Mouse (Mus musculus) urinary bladder, postnatal 14 days (tissue): ENCODE results near the gene Akr1c18.
"Not testable (repeated sequence)": the region's sequence is repeated elsewhere in the genome, so short reads cannot be mapped to it uniquely, and the experiment has no call there.

Experiments
- DNase-seq: peaks from one replicate; pipeline ENCODE4 v3.0.0; 2021; ENCODE audit warnings: low spot score

Akr1c18 gene

DNA sequence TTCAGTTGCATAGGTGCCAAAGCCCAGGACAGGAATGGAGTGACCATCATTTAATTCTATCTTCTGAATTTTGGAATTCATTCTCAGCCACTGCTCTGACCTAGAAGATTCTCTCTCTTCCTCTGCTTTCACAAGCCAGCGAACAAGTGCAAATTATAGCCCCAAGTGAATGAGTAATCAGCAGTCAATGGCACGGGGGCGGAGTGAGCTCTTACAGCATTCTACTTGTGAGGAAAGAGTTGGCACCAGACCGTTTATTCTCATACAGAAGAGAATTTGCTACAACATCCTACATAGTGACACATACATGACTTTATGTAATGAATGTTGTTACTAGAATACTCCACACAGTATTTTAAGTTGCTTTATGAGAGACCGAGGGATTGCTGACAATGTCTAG, at the start of gene Akr1c18:
Gene Akr1c18 (minus strand): TSS at position 137 of the 400 bp plus-strand sequence.
- no peak for DNase-seq

DNA sequence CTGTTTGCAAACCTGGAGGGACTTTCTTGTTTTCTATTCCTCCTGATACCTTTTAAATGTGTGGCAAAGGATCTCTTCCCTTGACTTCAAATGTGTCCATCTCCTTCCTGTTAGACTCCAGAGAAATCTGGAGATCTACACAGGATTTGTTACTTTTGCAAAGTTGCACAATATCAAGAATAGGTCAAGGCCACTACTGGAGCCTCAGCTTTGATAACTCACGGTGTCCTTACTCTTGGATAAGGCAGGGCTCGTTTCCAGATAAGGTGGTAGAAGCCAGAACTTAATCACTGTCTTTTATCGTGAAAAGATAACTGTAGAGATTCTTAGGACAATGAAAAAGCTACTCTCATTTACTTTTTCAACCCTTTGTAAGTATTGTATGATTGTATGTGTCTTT, 42.1 kb upstream of the Akr1c18 start:
- no peak for DNase-seq

DNA sequence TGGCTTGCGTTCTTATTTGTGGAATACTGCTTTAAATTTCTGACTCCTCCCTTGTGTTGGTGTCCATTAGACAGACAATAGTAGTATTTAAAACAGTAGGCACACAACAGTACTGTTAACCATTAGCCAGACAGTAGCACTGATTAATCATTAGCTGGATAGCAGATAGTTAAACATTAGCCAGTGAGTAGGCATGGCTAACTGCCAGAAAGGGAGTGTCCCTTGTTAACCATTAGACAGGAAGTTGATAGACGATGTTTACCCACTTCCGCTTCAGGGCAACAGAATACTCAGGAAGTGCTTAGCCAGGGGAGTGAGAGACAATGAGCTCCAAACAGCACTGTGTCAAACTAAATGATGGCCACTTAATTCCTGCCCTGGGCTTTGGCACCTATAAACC, 40.5 kb upstream of the Akr1c18 start, which contains the start of gene Akr1c13:
Gene Akr1c13 (plus strand): TSS at position 247 of the 400 bp plus-strand sequence.
- DNase-seq: peak; percentile 61

DNA sequence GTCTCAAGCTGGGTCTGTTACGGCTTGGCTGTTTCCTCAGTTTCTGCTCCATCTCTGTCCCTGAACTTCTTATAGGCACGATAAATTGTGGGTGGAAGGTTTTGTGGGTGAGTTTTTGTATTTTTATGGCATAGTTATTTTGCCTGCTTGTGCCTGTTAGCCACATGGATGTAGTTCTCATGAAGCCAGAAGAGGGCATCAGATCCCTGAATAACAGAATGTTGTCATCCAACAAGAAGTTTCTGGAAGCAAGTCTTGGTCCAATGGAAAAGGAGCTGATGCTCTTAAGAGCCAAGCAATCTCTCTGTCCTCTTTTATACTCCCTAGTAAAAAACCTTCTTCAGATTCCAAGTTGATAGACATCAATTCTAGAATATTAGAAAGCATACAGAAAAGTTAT, 37.7 kb upstream of the Akr1c18 start:
- peak; percentile 8 for DNase-seq

DNA sequence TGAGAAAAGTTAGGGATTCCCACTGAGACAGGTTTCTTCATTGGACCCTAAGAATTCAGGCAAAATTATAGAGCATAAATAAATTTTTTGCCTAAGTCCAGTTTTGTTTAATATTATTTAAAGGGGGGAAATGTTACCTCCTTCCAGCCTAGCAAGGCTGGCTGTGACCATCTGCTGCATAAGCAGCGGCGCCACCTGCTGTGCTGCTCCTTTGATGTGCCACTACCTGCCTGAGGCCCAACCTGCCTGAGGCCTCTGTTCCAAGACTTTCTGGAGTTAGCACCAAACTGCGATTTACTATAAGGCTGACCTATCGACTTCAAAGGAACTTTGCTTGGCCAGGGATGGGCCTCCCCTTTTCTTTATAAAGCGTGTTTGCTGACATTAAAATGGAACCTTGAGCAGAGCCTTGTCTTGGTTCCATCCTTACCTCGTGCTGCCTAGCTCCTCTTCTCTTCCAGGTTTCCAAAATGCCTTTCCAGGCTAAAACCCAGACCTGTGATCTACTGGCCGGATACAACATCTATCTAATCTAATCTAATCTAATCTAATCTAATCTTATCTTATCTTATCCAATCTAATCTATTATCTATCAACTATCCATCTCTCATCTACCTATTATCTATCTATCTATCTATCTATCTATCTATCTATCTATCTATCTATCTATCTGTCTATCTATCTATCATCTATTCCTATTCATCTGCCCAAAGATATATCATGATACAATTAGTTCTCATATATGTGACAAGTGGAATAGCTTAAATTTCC, 36.4 kb upstream of the Akr1c18 start:
- DNase-seq: peak; percentile 11

DNA sequence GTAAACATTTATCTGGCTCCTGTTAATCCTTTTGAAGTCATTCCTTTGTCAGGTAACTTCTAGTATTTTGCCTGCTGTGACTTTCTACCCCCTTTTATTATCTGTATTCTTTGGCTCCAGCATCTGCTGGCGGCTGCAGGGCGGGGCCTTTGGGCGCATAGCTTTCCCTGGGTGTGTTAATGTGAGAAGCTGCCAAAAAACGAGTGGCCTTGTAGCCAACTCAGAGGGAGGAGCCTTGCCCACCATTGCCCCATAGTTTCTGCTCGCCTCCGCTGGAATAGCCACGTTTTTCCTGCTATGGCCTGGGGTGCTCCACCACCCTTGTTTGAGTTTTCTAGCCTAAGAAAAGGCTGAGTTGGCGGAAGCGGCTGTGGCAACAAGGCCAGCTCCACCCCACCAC, 32.7 kb upstream of the Akr1c18 start:
- DNase-seq: no peak

DNA sequence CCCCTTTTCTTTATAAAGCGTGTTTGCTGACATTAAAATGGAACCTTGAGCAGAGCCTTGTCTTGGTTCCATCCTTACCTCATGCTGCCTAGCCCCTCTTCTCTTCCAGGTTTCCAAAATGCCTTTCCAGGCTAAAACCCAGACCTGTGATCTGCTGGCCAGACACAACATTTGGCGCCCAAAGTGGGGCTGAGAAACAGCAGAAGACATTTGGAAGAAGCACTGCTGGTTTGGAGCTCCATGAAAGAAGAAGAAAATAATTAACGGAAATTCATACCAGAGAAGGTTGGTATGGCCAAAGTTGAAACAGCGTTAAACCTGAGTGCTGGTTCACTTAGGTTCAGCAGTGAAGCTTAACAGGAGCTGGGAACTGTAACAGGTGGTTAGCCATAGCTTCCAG, 30.9 kb upstream of the Akr1c18 start:
- DNase-seq: not testable (repeated sequence)

DNA sequence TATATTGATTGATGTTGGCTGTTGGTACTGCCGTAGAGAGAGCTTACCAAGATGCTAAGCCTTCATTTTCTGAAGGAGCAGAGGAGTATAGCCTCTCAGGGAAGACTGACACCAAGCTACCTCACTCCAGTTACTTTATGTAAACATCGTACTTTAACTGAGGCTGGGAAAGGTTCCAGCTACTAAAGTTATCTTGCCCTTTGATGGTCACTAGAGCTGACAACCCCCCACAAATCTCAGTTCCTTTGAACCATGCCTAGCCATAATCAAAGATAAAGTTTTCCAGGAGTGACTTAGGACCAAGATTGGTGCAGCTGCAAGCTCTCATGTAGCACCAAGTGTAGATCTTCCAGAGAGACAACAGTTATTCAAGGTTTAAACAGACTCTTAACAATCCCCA, 22.5 kb upstream of the Akr1c18 start:
- DNase-seq: no peak

DNA sequence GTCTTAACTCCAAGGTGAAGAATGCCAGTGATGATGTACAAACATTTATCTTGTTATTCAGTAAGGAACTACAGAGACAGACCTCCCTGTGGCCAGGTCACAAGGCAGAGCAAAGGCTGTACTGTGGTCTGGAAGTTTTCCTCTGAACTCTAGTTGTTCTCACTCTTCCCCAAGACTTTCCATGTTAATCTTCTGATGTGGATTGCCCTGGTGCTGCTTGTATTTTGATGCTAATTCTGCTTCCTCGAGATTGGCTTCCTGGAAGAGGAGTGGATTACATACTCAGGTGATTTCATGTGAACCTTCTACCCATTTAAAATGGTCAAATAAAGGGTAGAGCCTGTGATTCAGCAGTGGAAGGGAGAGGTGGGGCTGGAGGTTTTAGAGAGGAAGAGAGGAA, 17.6 kb upstream of the Akr1c18 start:
- DNase-seq: no peak

DNA sequence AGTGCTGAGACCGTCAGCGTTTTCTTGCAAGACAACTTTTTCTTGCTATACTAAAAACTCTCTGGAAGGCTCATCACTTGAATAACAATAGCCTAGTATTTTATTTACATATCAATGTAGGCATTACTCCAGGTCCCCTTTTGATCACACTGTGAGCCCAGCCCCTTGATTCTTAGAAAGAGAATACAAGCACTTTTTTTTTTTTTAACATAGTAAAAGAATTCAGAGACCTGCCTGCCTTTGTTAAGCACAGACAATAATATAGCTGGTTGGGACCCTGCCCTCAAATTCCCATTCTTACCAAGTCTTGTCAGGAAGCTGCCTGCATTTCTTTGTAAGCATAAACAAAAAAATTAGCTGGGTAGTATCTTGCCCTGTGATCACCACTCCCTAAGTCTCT, 4.8 kb upstream of the Akr1c18 start:
- DNase-seq: no peak

DNA sequence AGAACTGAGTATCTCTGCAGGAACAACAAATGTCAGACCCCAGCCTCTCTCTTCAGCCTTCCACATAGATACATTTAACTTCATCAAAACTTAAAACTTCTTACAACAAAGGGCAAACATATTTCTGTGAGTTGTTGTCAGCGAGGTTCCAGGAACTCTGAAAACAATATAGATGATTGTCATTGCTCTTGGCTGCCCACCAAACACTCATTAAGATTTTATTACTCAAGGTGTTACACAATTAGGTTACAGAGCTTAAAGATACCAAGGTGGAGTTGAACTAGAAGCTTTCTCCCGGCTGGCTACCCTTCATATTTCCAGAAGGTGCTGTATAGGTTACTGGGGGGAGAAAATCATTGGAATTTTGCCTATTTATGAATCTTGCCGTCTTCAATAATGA, 3.1 kb upstream of the Akr1c18 start:
- DNase-seq: no peak

DNA sequence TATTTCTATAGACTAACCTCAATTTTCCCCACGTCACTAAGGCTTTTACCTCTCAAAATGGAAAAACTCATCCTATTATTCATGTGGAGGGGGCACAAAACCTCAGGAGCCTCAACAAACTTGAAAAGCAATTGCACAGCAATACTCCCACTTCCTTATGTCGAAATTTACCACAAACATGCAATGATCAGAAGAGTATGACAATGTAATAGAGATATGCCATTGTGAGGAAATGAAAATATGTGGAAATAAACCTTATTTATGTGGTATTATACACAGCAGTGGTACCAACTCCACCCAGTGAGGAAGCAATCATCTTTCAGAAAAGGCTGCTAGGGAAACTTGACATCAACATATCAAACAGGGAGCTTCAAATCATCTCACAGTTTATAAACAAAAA, 2.5 kb upstream of the Akr1c18 start:
- no peak for DNase-seq

DNA sequence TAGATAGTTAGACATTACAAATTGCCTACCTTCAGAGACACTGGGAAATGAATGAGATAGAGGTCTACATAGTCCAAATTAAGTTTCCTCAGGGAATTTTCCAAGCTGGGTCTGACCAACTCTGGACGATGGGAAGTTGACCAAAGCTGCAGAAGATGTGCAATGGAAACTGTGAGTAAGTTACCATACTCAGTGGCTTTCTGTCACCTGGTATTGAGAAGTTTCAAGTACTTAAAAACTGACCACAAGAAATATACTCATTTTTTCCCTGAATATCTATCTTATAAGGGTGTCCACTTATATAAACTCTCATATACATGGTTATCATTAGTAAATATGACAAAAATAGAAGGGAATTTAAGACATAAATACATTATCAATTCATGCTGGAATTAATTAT, 6.2 kb downstream of the Akr1c18 start:
- no peak for DNase-seq

DNA sequence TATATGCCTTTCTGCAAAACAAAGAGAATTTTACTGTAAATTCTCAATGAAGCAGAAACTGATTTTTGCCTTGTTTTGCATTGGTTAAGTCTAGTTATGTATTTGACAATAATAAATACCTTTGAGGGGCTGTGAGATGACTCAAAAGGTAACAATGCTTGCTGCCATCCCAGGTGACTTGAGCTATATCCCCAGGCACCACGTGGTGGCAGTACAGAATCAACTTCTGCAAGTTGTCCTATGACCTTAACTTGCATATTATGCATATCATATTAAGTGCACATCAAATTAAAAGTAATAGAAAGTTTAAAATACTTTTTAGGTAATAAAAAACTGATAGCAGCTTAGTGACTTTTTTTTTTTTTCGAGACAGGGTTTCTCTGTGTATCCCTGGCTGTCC, 17.4 kb downstream of the Akr1c18 start:
- DNase-seq: peak; percentile 26

DNA sequence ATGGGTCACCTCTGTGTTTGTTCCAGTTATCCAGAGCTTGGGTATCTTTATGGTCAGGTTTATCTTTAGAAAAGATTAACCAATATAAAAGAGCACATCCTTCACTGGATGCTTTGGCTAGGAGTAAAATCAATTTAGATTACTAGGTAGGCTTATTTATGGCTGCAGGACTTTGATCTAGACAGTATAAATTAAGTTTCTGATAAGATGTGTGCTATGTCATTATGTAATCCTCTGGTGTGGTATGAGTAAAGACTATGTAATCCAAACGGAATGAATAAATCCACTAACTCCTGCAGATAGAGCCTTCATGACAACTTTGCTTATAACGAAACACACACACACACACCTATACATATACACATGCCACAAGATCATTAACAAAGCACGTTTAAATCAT, 18.7 kb downstream of the Akr1c18 start:
- DNase-seq: no peak

DNA sequence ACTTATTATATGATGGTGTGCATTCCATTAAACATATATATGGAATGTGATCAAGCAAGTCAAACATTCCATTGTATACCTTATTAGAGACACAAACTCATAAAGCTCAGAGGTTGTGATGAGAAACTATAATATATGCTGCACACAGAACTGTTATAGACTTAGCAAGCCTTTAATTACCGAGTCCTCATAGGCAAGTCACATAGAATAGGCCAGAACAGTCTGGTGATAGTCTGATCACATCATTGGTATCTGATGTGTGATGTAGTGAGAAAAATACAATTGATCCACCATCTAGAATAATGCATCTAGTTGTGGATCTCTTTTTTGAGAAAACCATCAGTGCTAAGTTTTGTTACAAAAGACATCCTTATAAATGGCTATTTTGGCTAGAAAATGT, 19.1 kb downstream of the Akr1c18 start:
- DNase-seq: no peak

DNA sequence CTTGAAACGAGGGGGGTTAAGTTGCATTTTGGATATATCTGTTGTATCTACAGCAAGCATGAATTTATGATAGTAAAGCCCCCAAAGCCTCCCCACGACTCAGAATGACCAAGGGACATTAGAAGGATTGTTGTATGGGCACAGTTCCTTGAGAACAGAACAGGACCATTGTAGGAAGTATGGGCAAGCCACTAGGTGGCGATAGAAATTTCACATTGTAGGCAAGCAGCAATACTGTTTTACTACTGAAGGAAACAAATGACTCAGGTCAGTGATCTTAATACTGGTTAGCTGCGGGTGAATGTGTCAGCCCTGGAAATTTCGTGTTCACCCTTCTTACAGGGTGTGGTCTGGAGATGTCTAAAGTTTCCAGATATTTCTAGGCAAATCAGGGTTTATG, 21.4 kb downstream of the Akr1c18 start:
- peak; percentile 21 for DNase-seq

DNA sequence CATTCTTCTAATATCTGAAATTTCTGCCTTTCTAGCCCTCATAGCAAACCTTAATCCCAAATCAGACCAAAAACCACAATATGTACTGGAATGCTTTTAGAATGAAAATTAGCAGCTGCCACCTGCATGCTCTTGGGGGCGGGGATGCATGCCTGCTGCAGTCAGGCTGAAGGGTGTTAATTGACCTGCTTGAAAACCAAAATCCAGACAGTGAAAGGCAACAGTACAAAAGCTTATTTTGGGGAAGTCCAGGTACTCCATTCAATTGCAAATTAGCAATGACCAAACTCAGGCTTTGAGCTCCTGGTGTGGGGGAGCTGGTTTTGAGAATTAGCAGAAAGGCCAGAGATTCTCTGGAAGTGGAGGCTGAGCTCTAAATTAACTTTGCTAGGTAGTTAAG, 24.6 kb downstream of the Akr1c18 start:
- DNase-seq: not testable (repeated sequence)

DNA sequence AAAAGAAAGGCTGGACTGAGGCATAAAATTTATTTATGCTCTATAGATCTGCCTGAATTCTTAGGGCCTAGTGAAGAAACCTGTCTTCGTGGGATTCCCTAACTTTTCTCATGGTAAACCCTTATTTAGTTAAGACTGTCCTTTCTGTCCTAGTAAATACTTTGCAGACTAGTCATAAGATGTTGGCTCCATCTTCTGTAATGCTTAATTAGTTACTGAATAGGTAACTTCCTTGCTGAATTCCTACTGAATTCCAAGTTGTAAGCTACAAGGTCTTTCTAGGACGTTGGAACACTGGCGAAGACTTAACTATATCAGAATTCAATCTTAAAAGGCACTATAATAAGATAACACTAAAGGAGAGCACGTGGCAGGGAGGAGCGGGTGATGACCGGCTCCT, 26.0 kb downstream of the Akr1c18 start:
- DNase-seq: not testable (repeated sequence)

DNA sequence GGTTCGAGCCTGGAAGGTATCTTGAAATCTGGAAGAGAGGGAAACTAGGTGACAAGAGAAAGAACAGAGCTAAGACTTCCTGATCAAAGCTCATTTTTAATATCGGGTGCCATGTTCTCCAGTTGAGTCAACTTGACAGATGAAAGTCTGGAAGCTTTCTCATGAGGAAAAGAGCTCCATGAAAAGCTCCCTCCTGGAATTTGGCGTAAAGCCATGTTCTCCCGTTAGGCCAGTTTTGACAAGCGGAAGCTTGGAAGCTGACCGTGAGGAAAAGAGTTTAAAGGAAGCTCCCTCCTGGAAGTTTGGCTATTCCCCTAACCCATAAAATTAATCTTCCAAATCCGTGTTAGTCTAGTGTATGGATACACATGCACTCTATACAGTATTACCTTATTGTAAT, 27.3 kb downstream of the Akr1c18 start:
- no peak for DNase-seq

DNA sequence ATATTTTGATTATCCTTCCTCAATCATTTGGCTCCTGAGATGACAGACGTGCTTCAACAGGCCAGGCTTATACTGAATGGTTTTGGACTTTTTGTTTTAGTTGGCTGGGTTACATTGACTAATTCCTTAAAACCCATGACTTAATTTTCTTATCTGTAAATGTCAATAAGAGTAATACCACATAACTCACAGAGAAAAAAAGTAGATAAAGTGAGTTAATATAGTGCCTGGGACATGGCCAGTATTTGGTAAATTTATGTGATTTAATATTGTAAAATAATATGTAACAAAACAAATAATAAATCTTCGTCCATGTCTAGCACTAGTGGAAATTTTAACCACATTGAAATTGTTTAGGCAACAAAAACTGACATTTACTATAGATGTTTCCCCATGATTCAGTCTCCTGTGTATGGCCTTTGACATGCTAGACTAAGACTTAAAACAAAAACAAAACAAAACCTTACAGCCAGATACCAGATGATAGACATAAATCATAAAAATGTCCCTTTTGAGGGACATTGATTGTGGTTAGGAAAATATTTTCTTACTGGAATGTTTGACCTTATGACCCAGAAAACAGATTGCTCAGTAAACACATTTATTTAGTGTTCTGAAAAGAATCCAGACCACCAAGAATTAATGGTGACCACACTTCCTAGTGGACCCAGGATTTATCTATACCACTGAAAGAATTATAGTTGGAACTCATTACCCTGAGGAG, 31.1 kb downstream of the Akr1c18 start:
- no peak for DNase-seq

DNA sequence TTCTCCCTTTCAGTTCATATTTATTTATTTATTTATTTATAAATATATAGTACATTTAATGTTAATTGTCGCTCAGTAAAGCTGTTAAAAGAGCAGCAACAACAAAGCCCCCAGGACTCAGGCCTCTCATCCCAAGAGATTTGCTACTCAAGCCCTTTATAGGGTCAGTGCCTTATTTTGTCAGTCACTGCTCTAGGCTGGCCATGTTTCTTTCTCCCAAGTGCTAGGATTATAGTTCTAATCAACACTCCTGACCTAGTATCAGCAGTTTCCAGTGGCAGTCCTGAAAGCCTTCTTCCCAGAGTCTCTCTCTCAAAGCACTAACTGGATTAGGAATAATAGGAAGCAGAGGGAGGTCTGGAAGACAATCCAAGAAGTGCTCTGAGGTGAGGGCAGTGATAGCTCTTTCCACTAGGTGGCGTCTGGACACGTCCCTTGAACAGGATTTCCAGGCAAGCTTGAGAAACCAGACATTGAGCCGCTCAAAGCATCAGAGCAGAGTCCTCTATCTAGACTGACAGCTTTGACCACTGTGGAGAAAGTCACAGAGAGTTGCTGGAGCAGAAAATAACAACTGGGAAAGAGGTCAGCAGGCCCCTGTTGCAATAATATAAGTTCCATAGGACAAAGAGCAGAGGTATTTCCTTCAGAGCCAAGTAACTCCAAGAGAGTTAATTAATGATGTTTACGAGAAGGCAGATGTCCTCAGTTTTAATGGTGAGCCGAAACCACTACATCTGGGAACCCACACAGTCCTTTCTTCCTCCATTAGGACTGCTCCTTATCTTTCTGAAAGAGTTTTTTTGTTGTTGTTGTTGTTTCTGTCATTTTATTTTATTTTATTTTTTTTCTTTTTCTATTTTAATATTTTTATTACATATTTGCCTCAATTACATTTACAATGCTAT, 39.9 kb downstream of the Akr1c18 start:
- DNase-seq: peak; percentile 66

DNA sequence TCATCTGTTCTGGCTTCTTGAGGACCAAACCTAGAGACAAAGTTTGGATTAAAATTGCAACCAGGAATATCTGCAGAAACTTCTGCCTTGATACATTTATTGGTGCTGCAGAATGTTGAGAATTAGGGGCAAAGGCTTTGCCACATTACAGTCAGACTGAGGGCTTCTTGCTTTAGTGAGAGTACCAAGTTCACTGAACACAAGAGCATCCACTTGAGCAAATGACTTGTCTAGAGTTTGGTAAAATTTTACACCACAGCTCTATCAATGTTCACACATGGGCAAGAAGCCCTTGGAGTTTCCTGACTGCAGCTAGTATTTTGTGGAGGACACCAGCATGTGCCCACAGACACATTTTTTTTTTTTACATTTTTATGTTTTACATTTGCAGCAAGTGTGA, 47.7 kb downstream of the Akr1c18 start:
- no peak for DNase-seq
